Mouse (Mus musculus) heart, postnatal 0 days (tissue): ENCODE results near the gene Fryl. TPM values are rescaled to one million over a fixed set of nuclear protein-coding genes. Genes with fewer than 3 reads are reported as not detected.

ENCODE experiments used
- ATAC-seq: fragments of 200-750 bp; cut with Nextera tagmentation; 2 replicates; pipeline ENCODE4 v1.8.0; 2017; ENCODE audit warnings: low read depth, moderate number of reproducible peaks, moderate library complexity; ENCODE audit not compliant: insufficient read depth
- DNase-seq: peaks from one replicate; pipeline ENCODE4 v3.0.0-alpha.2; 2016; ENCODE audit warnings: low spot score
- H3K27ac ChIP-seq: fragments of 300-500 bp; sonication (generic); 2 replicates; pipeline ENCODE4 v1.5.1; 2014; ENCODE audit warnings: low read depth, mild to moderate bottlenecking
- H3K27me3 ChIP-seq: fragments of 300-500 bp; sonication (generic); 2 replicates; pipeline ENCODE4 v1.6.1; 2014; ENCODE audit warnings: low read length, mixed read lengths; ENCODE audit not compliant: control insufficient read depth, insufficient read depth
- H3K36me3 ChIP-seq: fragments of 300-500 bp; sonication (generic); replicated peaks from 2 replicates; pipeline ENCODE4 v1.6.1; 2014; ENCODE audit warnings: low read length, mixed read lengths; ENCODE audit not compliant: control insufficient read depth, insufficient read depth
- H3K4me1 ChIP-seq: fragments of 300-500 bp; sonication (generic); 2 replicates; pipeline ENCODE4 v1.6.1; 2014; ENCODE audit warnings: antibody characterized with exemption; ENCODE audit not compliant: control insufficient read depth, insufficient read depth
- H3K4me2 ChIP-seq: fragments of 300-500 bp; sonication (generic); 2 replicates; pipeline ENCODE4 v1.6.1; 2014; ENCODE audit warnings: low read depth, mild to moderate bottlenecking, low read length, moderate library complexity
- H3K4me3 ChIP-seq: fragments of 300-500 bp; sonication (generic); 2 replicates; pipeline ENCODE4 v1.5.1; 2014; ENCODE audit warnings: low read depth, low read length
- H3K9ac ChIP-seq: fragments of 300-500 bp; sonication (generic); replicated peaks from 2 replicates; pipeline ENCODE4 v1.6.1; 2014; ENCODE audit warnings: low read depth, low read length, mixed read lengths
- H3K9me3 ChIP-seq: fragments of 300-500 bp; sonication (generic); replicated peaks from 2 replicates; pipeline ENCODE4 v1.6.1; 2016; ENCODE audit warnings: low read length; ENCODE audit not compliant: control insufficient read depth
- CTCF ChIP-seq: IDR thresholded peaks from 2 replicates; pipeline ENCODE4 v1.5.1; 2016; ENCODE audit warnings: antibody characterized with exemption, control low read depth, low read depth
- EP300 ChIP-seq: IDR thresholded peaks from 2 replicates; pipeline ENCODE4 v1.6.1; 2016; ENCODE audit warnings: antibody characterized with exemption, low read depth
- WGBS: fragments of 180-500 bp; shearing (Covaris S2); extraction: QIAGEN DNeasy Blood & Tissue Kit; methylation state at CpG from one replicate; pipeline ENCODE4 v1.1.7; 2014; 5-methylcytosine and 5-hydroxymethylcytosine counted together
- polyA plus RNA-seq: library from polyadenylated mRNA; unstranded; fragments of >200 nt; fragmentation: Nextera tagmentation; extraction: Ambion mirVana; gene quantifications from 2 replicates; pipeline ENCODE4 v1.2.1, GENCODE M21; 2015
- total RNA-seq: library from RNA; depleted of rRNA; stranded (reverse); fragments of >200 nt; gene quantifications from 2 replicates; pipeline ENCODE4 v1.2.3, GENCODE M21; 2014; ENCODE audit warnings: low replicate concordance

Gene Fryl
- total and polyA plus RNA-seq, 2 experiments from 2014 or later, result 19.3 to 43.0 TPM

GRCm38 (mm10) chr5:73160440-73160839 is 96.0 kb downstream of the Fryl start:
- Histone ChIP-seq H3K4me3 (no peak overlapping the region), H3K27me3 (no peaks in the 10 kb centered on the region), H3K36me3 (no peaks in the 10 kb centered on the region), H3K4me1 (peaks cover 14% of the 10 kb centered on the region), H3K9me3 (no peaks in the 10 kb centered on the region), H3K4me2 (no peak overlapping the region), H3K9ac (no peak overlapping the region), H3K27ac (no peak overlapping the region)
- DNase-seq (no peak), ATAC-seq (no peak)
- 90% methylated on average over 9 of the region's 9 CpGs for WGBS
- TF ChIP-seq CTCF, result no peak
- TF ChIP-seq EP300, result no peak

GRCm38 (mm10) chr5:73157502-73157901 is 98.9 kb downstream of the Fryl start:
- Histone ChIP-seq H3K27ac (no peak overlapping the region), H3K36me3 (no peaks in the 10 kb centered on the region), H3K4me2 (no peak overlapping the region), H3K27me3 (no peaks in the 10 kb centered on the region), H3K9ac (no peak overlapping the region), H3K4me3 (no peak overlapping the region), H3K4me1 (peaks cover 3% of the 10 kb centered on the region; the same call in 1 of the 2 replicates), H3K9me3 (no peaks in the 10 kb centered on the region)
- DNase-seq, result no peak
- 68% methylated on average over 6 of the region's 6 CpGs for WGBS
- no peak for ATAC-seq
- no peak for TF ChIP-seq EP300
- no peak for TF ChIP-seq CTCF

DNA sequence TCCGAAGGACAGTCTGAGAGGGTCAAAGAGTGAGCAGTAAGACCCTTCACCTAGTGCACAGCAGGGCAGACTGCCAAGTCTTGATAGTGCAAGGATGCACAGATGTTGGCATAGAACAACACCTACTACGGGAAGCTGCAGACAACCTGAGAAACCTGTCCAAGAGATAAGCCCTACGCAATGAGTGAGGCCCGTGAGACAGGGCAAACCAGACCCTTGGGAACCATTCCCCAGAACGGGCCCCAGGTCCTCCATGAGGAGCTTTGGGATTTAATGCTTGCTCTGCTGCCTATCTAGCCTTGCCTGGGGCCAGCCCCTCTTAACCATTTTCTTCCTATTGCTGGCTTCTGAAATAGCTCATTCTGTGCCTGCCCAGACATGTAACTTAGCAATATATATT is 99.4 kb downstream of the Fryl start:
- Histone ChIP-seq H3K4me3 (no peak overlapping the region), H3K4me2 (no peak overlapping the region), H3K27me3 (no peaks in the 10 kb centered on the region), H3K9ac (no peak overlapping the region), H3K9me3 (no peaks in the 10 kb centered on the region), H3K36me3 (no peaks in the 10 kb centered on the region), H3K27ac (no peak overlapping the region), H3K4me1 (no peaks in the 10 kb centered on the region; the same call in 1 of the 2 replicates)
- TF ChIP-seq CTCF (no peak), EP300 (no peak)
- DNase-seq (no peak), ATAC-seq (peak; percentile 39; the same call in 1 of the 2 replicates)
- 33% methylated on average over 5 of the region's 5 CpGs for WGBS

DNA sequence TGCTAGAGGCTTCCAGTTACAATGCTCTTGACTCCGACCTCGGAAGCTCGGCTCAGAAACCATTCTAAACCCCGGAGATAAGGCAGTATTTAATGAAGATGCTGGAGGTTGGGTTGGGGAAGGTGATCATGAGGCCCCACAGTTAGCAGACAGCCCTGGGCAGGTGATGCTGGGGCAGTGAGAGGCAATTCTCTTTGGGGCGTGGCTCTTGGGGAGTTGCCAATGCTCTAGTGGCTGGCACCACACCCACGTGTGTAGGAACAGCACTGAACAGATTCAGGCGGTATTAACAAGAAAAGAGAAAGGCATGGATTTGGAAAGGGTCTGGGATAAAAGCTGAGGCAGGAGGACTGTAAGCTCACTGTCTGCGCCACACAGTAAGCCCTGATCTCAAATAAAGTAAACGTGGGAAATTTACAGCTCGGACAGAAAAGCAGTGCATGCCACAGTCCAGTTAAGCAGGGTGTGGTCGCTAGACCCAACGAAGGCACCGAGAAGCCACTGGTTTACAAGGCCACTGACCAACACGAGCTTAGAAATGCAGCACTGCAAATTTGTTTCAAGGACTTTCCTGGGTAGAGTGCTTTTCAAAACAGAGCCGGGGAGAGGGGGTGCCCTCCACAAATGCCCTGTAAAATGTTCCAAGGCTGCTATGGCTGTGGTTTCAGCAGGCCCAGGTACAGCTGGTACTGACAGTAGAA is 100.0 kb downstream of the Fryl start:
- no peak for ATAC-seq
- 60% methylated on average over 15 of the region's 15 CpGs for WGBS
- H3K4me2 ChIP-seq, result no peak overlapping the region

GRCm38 (mm10) chr5:73153802-73154465 is 102.5 kb downstream of the Fryl start:
- H3K27me3 ChIP-seq, result no peaks in the 10 kb centered on the region
- no peaks in the 10 kb centered on the region for H3K9me3 ChIP-seq
- H3K36me3 ChIP-seq, result no peaks in the 10 kb centered on the region
- ATAC-seq (no peak), DNase-seq (no peak)
- no peaks in the 10 kb centered on the region; the same call in 1 of the 2 replicates for H3K4me1 ChIP-seq
- H3K9ac ChIP-seq, result no peak overlapping the region
- H3K27ac ChIP-seq, result no peak overlapping the region
- WGBS, result 89% methylated on average over 14 of the region's 14 CpGs
- TF ChIP-seq CTCF, result no peak
- no peak for TF ChIP-seq EP300
- H3K4me3 ChIP-seq, result no peak overlapping the region
- no peak overlapping the region for H3K4me2 ChIP-seq

More for the DNA sequence above, 100.0 kb downstream of the Fryl start:
- H3K9me3 ChIP-seq, result no peaks in the 10 kb centered on the region
- no peak overlapping the region for H3K9ac ChIP-seq
- no peak overlapping the region for H3K4me3 ChIP-seq
- no peaks in the 10 kb centered on the region for H3K27me3 ChIP-seq
- TF ChIP-seq CTCF (no peak), EP300 (no peak)
- DNase-seq, result no peak
- H3K27ac ChIP-seq, result no peak overlapping the region
- H3K36me3 ChIP-seq, result no peaks in the 10 kb centered on the region
- no peaks in the 10 kb centered on the region; the same call in 1 of the 2 replicates for H3K4me1 ChIP-seq
